Mouse (Mus musculus) NIH3T3 (cell line): ENCODE data around the gene Sgms1.

Experiments
- DNase-seq: peaks from one replicate; pipeline ENCODE4 v3.0.0-alpha.2; 2012; ENCODE audit warnings: low read depth

Sgms1 gene

DNA sequence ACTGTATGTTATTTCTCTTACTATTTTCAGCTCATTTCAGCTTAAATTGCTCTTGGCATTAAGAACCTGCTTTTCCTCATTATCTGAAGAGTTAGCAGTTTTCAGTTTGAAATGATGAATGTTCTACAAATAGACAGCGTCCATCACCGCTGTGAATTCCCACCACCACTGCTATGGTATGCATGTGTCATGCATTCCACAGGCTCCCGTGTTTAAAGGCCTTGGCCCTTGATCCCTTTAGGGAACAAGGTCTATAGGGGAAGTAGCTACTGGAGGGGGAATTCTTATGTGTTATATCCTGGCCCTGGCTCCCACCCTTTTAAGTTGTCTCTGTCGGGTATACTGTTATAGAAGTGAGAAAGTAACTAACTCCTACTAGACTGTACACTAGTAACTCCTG is 210.0 kb downstream of the Sgms1 start:
- DNase-seq, result peak; percentile 26

GRCm38 (mm10) chr19:32178161-32178560 is 211.4 kb downstream of the Sgms1 start:
- no peak for DNase-seq

- no peak for DNase-seq
Observed at GRCm38 (mm10) chr19:32176458-32176857, 213.1 kb downstream of the Sgms1 start.

- DNase-seq, result no peak
Observed at GRCm38 (mm10) chr19:32175991-32176390, 213.5 kb downstream of the Sgms1 start.

DNA sequence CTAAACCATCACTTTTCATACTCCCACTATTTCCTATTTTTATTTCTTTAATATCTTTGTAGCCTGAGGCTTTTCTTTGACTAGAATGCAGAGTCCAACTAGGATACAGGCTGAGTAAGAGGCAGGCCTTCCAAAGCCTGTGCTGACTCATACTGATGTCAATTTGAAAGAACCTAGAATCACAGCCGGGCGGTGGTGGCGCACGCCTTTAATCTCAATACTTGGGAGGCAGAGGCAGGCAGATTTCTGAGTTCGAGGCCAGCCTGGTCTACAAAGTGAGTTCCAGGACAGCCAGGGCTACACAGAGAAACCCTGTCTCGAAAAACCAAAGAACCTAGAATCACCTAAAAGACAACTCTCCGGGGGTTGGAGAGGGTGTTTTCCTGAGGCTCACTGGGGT is 214.5 kb downstream of the Sgms1 start:
- DNase-seq, result peak; percentile 25

GRCm38 (mm10) chr19:32174561-32174960 is 215.0 kb downstream of the Sgms1 start:
- no peak for DNase-seq

GRCm38 (mm10) chr19:32173522-32174184 is 215.9 kb downstream of the Sgms1 start:
- no peak for DNase-seq

GRCm38 (mm10) chr19:32172511-32172981 is 217.0 kb downstream of the Sgms1 start:
- no peak for DNase-seq

DNA sequence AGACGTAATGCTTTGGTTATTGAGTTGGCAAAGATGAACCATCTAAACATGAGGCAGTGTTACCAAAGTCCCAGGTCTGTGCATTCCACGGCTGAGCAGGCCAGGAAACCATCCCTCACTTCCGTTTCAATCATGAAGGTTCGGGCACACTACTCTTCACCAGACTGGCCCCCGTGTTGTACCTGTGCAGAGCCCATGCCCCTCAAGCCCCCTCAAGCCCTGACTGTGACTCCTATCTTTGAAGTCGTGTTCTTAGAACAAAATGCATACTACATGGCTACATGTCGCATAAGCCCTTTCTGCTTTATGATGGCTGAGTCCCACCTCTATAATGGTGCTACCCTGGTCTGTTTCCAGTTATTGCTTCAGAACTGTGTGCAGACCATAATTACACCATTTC is 217.5 kb downstream of the Sgms1 start:
- DNase-seq, result no peak

DNA sequence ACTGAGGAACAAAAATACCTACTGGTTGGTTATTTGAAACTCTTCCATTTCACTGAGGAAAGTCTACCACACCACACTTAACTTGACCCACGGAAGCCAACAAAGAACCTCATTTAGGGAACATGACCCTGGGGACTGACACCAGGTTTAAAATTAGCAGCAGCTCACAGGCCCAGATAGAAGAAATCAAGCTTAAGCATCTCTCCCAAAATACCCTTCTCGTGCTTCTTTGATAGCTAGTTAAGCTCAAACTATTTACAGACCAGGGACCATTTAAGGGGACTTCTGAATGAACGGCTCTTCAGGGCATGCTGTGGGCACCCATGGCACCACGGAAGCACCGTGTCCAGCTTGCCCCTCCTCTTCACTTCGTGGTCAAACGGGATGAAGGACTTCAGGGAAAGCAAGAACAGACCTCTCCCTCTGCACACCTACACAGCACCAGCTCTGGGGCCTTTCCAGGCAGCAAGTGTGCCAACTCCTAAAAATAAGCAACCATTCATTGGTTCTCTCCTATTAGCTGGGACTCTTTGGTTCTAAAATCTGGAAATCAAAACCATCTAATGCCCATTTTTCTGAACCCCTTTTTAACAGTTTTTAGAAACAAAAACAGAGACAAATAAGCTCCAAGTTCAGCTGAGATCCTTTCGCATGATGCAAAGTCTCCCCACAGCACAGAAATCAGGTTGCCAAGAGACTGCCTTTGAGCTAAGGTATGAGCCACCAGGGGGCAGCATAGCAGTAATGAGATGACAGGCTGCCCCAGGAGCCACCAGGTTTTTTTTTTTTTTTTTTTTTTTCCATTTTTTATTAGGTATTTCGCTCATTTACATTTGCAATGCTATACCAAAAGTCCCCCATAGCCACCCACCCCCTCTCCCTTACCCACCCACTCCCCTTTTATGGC is 219.6 kb downstream of the Sgms1 start:
- peak; percentile 93 for DNase-seq

GRCm38 (mm10) chr19:32168031-32168430 is 221.5 kb downstream of the Sgms1 start:
- no peak for DNase-seq

DNA sequence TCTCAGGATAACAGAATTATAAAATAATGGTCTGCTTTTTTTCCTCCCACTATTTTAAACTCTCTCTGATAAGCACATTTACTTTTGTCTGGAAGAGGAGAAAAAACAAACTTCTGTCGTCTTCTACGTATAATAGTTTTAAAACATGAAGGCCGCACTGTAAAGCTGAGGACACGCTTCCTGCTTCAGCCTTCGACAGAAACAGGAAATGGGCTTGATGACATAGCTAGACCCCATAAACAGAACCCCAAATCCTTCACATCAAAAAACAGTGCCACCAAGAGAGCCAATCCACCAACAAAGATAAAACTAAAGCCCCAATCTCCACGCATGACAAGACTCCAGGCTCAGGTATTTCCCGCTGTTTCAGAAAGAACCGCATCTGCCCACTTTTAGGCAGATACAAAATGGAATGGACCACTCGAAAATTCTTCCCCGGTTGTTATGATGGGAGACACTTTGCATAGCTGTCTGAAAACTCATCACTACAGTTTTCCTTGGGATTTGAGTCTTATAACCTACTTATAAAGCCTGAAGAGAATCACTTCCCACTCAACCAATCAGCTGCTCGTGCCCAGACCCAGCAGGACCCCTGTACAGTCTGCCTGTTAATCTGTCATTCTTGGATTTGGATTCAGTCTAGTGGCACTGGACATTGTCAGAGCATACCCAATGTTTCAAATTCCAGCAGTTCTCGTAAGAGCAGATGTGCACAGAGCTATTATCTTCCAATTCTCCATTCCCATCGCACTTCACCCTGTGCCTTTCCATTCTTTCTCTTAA is 222.5 kb downstream of the Sgms1 start:
- no peak for DNase-seq

- no peak for DNase-seq
Observed at GRCm38 (mm10) chr19:32165711-32166110, 223.8 kb downstream of the Sgms1 start.

DNA sequence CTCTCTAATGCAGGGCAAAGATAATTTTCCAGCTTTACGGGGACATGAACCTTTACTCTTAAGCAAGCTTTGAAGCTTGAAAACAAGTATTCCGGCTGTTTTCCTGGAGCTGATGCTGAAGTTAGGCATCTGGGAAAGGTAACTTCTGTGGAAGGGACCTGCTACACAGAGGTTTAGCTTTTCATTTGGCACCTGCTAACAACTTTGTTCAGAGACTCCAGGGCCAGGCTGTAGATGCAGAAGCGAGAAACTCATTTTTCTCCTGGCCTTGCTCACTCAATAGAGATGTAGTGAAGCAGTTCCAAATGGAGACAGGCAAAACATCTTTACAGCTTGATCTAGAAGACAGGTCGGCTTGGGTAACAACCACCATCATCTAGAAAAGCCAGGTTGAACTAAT is 225.4 kb downstream of the Sgms1 start:
- no peak for DNase-seq

GRCm38 (mm10) chr19:32159944-32160343 is 229.6 kb downstream of the Sgms1 start:
- DNase-seq, result no peak

- DNase-seq, result no peak
Observed at GRCm38 (mm10) chr19:32159168-32159567, 230.3 kb downstream of the Sgms1 start.

GRCm38 (mm10) chr19:32157045-32157444 is 232.5 kb downstream of the Sgms1 start:
- DNase-seq, result no peak

DNA sequence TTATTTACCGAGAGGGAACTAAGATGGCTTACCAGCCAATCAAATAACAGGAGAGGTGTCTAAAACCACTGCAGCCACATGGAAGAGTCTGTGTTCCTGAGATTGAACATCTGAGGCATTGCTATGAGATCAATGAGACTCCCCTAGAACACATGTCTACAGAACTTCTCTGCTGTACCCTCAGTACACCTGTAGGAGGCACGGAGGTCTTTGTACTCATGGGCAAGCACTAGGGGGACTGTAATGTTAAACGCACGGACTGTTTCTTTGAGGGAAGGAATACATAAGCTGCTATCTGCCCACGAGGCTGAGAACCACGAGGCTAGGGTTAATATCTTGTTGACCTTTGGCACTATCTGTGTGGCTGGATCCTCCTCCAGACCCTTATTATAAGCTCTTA is 237.0 kb downstream of the Sgms1 start:
- no peak for DNase-seq

DNA sequence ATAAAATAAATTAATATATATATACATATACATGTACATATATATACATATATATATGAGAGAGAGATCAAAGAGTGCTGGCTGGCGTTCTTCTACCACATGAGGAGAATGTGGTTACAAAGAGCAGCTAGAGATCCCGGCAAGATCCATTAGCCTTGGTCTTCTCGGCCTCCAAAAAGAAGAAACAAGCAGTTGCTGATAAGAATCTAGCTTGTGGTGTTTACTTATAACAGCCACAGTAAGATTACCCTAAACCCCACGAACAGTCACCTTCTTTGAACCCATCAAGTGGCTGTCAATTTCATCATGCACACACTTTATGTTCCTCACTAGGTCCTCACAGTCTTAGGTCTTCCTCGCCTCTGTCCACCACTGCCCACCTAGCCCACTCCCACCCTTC is 240.8 kb downstream of the Sgms1 start:
- no peak for DNase-seq

GRCm38 (mm10) chr19:32142383-32142782 is 247.1 kb downstream of the Sgms1 start:
- DNase-seq, result no peak

GRCm38 (mm10) chr19:32138361-32139088 is 251.0 kb downstream of the Sgms1 start:
- DNase-seq, result no peak

DNA sequence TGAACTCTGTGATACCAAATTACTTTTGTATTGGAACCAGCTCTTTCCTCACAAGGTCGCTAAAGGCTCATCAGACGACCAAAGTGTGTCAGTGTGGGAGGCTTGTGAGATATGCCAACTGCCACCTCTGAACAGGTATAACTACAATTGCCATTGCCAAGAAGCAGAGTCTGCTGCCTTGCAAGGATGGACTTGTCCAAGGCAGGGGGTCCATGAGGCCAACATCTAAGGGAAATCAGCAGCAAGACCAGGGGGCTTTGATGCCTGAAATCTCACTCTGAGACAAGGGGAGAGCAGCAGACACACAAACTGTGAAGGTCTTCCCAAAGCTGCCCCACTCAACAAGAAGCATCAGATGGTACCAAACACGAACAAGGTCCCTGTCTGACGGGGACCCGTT is 251.6 kb downstream of the Sgms1 start:
- no peak for DNase-seq
